Mouse (Mus musculus) heart, adult 2 months (tissue): ENCODE measurements around the gene Cmah.

Experiments used
- CTCF ChIP-seq: fragments of 200-600 bp; IDR thresholded peaks from 2 replicates; pipeline ENCODE4 v1.8.1; 2022; ENCODE audit warnings: antibody characterized with exemption, mild to moderate bottlenecking, moderate library complexity
- POLR2A ChIP-seq: fragments of 200-500 bp; IDR thresholded peaks from 2 replicates; pipeline ENCODE4 v1.6.1; 2011; ENCODE audit warnings: mild to moderate bottlenecking, low read depth, low read length, control low read depth; ENCODE audit not compliant: insufficient read depth

- TF ChIP-seq POLR2A (no peak), CTCF (no peak)
These were observed 174.7 kb downstream of the Cmah start for GRCm38 (mm10) chr13:24501919-24502318.
